Mouse (Mus musculus): ENCODE results near the gene Pptc7. TPM values are rescaled to one million over a fixed set of nuclear protein-coding genes. Genes with fewer than 3 reads are reported as not detected.
A peak's percentile ranks its signal among the peaks of the same experiment; 100 is the strongest.
"Not testable (repeated sequence)": the region's sequence is repeated elsewhere in the genome, so short reads cannot be mapped to it uniquely, and the experiment has no call there.

Pptc7 gene
- polyA plus RNA-seq, 1 experiment from 2014 or later, result 9.9 TPM

DNA sequence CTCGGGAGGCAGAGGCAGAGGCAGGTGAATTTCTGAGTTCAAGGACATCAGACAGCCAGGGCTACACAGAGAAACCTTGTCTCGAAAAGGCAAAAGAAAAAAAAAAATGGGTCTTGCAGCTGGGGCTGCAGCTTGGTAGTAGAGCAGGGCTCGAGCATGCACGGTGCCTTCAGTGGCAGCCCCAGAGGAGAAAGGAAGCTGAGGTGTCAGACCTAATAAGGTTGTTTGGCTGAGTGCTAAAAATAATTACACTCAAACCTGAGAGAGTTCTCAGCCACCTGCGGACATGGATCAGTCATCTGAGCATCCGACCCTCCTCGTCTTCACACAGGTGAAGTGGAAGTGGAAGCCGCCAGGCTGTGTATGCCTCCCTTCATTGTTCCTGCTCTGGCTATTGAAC is 26.5 kb downstream of the Pptc7 start:
- WGBS, result 90% methylated on average over 8 of the region's 8 CpGs
- Histone ChIP-seq H3K27me3 (no peaks in the 10 kb centered on the region), H3K4me1 (no peaks in the 10 kb centered on the region), H3K9ac (replicated peaks) (no peak overlapping the region), H3K4me2 (replicated peaks) (no peak overlapping the region), H3K9me3 (no peaks in the 10 kb centered on the region), H3K4me3 (no peak overlapping the region), H3K36me3 (peaks cover 44% of the 10 kb centered on the region), H3K27ac (replicated peaks) (no peak overlapping the region)
- ATAC-seq (ENCODE audit: low FRiP score, low read depth), result no peak

DNA sequence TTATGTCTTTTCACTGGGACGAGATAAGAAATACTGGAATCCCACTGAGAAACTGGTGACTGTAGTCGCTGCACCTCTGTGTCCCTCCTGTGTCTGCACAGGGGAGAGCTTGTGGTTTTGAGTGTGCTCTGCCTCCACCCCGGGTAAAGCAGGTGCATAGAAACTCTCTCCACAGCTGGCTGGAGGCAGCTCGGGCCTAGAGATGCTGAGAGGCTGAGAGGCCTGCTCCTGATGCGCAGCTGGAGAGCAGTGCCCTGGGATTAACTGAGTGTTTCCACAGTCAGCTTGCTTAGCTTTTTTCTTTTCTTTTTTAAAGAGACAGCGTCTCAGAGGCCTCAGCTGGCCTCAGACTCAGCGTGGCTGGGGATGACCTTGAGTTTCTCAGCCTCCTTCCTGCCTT is 27.5 kb downstream of the Pptc7 start:
- H3K27ac ChIP-seq (replicated peaks), result peak overlapping the region; percentile 39; the same call in 1 of the 2 replicates

DNA sequence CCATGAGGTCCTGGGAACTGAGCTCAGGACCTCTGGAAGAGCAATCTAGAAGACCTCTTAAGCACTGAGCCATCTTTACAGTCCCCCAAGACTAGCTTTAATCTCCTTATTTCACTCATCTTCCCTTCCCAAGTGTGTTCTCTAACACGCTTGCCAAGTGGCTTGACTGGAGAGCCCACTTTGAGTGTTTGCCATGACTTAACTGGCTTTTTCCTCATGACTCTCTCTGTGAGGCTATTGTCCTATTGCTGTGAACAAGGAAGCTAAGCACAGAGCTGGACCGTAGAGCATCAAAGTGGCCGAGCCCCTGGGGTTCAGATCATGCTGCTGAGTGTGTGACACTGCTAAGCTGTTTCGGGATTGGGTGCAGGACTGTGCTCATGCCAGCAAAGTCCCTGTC is 28.2 kb downstream of the Pptc7 start:
- no peak overlapping the region for H3K4me2 ChIP-seq (replicated peaks)
- H3K9ac ChIP-seq (replicated peaks), result no peak overlapping the region
- H3K36me3 ChIP-seq, result peaks cover 44% of the 10 kb centered on the region
- H3K27me3 ChIP-seq, result no peaks in the 10 kb centered on the region
- no peaks in the 10 kb centered on the region for H3K9me3 ChIP-seq
- no peaks in the 10 kb centered on the region for H3K4me1 ChIP-seq
- no peak overlapping the region for H3K4me3 ChIP-seq
- H3K27ac ChIP-seq (replicated peaks), result 0 out of 2 replicates have a peak overlapping the region, but pooled peaks have one; percentile 39
- WGBS, result 83% methylated on average over 4 of the region's 4 CpGs
- ATAC-seq (ENCODE audit: low FRiP score, low read depth), result no peak

More for the DNA sequence above, 27.5 kb downstream of the Pptc7 start:
- Histone ChIP-seq H3K27me3 (no peaks in the 10 kb centered on the region), H3K36me3 (peaks cover 44% of the 10 kb centered on the region), H3K4me2 (replicated peaks) (no peak overlapping the region), H3K4me3 (no peak overlapping the region), H3K9ac (replicated peaks) (no peak overlapping the region; the same call in 1 of the 2 replicates), H3K4me1 (no peaks in the 10 kb centered on the region), H3K9me3 (no peaks in the 10 kb centered on the region)
- 52% methylated on average over 7 of the region's 7 CpGs for WGBS
- ATAC-seq (ENCODE audit: low FRiP score, low read depth), result no peak

DNA sequence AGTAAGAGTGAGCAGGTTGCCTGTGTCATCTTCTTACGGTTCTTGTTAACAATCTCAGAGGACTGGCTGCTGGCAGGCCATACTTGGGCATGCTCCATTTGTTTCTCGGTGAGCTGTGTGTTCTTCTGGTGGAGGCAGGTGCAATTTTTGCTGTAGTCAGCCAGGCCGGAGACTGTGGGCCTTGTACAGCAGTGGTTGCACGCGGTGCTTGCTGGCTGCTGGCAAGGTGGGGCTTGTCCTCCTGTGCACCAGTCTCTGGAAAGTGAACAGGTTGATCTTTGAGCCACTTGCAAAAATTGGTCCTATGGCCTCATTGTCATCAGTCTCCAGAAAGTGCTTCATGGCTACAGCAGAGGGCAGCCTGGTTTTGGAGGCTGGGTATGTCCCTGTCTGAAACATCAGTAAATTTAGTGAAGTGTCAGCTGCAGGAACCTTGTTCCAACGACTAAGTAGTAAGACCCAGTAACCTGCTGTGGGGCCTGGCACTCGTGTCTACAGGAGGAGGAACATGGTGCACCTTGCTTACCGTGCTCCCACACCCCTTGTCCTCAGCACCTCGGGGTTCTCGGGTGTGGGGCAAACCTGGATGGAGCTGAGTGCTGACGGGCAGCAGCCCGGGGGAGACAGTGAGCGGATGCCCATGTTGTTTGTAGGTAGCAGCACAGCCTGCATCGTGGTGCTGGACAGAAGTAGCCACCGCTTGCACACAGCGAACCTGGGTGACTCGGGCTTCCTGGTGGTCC is 28.9 kb downstream of the Pptc7 start:
- H3K27ac ChIP-seq (replicated peaks), result no peak overlapping the region
- no peaks in the 10 kb centered on the region for H3K9me3 ChIP-seq
- H3K36me3 ChIP-seq, result peaks cover 44% of the 10 kb centered on the region
- H3K4me1 ChIP-seq, result no peaks in the 10 kb centered on the region
- no peak for ATAC-seq (ENCODE audit: low FRiP score, low read depth)
- no peaks in the 10 kb centered on the region for H3K27me3 ChIP-seq
- H3K9ac ChIP-seq (replicated peaks), result no peak overlapping the region
- WGBS, result 91% methylated on average over 17 of the region's 17 CpGs
- H3K4me2 ChIP-seq (replicated peaks), result no peak overlapping the region
- H3K4me3 ChIP-seq, result no peak overlapping the region

DNA sequence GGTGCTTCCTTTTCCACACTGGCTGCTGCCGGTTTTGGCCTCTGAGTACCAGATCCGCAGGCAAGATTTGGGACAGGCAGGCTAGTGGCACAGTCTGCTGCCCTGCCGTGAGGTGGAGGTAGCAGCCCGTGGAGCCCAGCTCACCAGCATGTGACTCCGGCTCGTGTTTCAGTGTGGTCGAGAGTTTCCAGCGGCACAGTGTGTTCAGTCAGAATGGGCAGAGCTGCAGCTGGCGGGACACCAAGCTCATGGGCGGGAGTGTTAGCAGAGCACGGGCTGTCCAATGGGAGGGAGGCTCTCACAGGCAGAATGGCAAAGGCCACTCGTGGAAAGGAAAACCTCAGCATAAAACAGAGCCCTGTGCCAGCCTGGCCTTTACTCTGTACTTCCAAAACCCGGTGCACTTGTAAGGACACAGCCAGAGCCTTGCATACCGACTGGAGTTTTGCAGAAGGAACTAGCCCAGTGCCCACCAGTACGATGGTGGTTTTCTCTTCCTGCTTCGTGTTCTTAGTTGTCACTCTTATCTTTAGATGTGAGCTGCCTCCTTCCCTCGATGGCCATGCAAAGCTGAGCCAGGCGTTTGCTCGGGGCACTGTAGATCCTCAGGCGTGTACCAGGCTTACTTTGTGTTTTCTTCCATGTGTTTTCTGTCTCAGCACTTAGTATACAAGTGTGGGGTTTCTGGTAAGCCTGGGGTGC is 31.0 kb downstream of the Pptc7 start:
- no peak for ATAC-seq (ENCODE audit: low FRiP score, low read depth)
- 79% methylated on average over 20 of the region's 20 CpGs for WGBS

DNA sequence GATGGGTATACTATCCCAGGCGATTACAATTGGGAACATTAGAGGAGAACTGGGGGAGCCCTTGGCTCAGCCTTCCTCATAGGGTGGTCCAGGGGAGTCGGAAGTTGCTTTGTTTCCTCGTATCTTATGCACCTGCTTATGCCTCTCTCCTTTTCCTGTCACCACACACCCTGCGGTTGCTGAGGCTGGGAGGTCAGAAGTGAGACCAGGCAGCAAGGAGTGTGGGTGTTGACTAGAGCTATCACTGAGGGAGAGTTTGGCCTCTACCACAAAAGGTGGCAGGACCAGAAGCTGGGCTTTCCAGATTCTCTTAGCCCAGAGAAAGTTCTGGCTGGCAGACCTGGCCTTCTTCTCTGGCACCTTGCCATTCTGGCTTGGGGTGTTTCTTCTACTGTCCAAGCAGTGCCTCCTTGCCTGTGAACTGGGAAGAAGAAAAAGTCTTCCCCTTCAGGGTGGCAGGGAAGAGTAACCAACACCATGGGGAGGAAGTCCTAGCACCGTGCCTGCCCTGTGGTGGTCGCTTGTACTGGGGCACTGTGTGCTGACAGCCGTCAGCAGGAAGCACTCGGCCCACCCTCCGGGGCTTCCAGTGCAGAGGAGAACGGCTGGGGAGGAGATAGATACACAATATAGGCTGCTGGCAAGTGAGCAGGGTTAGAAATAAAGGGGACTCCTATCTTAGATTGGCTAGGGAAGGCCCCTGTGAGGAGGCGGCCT is 33.3 kb downstream of the Pptc7 start:
- H3K4me1 ChIP-seq, result no peaks in the 10 kb centered on the region
- no peaks in the 10 kb centered on the region for H3K27me3 ChIP-seq
- H3K27ac ChIP-seq (replicated peaks), result no peak overlapping the region
- 80% methylated on average over 11 of the region's 11 CpGs for WGBS
- ATAC-seq (ENCODE audit: low FRiP score, low read depth), result no peak
- no peak overlapping the region for H3K9ac ChIP-seq (replicated peaks)
- H3K9me3 ChIP-seq, result no peaks in the 10 kb centered on the region
- peaks cover 53% of the 10 kb centered on the region for H3K36me3 ChIP-seq
- H3K4me2 ChIP-seq (replicated peaks), result no peak overlapping the region
- no peak overlapping the region for H3K4me3 ChIP-seq

More for the DNA sequence above, 31.0 kb downstream of the Pptc7 start:
- no peak overlapping the region for H3K4me3 ChIP-seq
- H3K9ac ChIP-seq (replicated peaks), result no peak overlapping the region
- H3K27ac ChIP-seq (replicated peaks), result no peak overlapping the region
- H3K27me3 ChIP-seq, result no peaks in the 10 kb centered on the region
- no peaks in the 10 kb centered on the region for H3K9me3 ChIP-seq
- H3K4me2 ChIP-seq (replicated peaks), result no peak overlapping the region
- no peaks in the 10 kb centered on the region for H3K4me1 ChIP-seq
- peaks cover 48% of the 10 kb centered on the region for H3K36me3 ChIP-seq

DNA sequence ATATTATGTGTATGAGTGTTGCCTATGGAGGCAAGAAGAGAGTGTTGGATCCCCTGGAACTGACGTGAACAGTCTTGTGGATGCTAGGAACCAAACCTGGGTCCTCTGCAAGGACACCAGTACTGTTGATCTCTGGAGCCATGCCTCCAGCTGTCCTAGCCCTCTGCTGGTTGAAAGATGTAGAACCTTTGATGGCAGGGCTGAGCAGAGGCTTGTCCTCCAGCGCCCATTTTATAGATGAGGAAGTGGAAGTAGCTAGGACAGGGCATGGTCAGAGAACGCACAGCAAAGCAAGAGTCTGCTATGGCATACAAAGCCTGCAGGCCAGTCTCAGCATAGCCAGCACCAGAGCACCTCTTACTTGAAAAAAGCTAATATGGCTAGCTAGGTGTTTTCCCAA is 33.9 kb downstream of the Pptc7 start:
- Histone ChIP-seq H3K9me3 (no peaks in the 10 kb centered on the region), H3K27ac (replicated peaks) (no peak overlapping the region), H3K4me1 (no peaks in the 10 kb centered on the region), H3K36me3 (peaks cover 52% of the 10 kb centered on the region), H3K27me3 (no peaks in the 10 kb centered on the region), H3K9ac (replicated peaks) (no peak overlapping the region), H3K4me2 (replicated peaks) (no peak overlapping the region), H3K4me3 (no peak overlapping the region)
- 80% methylated on average over 3 of the region's 3 CpGs for WGBS
- ATAC-seq (ENCODE audit: low FRiP score, low read depth), result no peak

DNA sequence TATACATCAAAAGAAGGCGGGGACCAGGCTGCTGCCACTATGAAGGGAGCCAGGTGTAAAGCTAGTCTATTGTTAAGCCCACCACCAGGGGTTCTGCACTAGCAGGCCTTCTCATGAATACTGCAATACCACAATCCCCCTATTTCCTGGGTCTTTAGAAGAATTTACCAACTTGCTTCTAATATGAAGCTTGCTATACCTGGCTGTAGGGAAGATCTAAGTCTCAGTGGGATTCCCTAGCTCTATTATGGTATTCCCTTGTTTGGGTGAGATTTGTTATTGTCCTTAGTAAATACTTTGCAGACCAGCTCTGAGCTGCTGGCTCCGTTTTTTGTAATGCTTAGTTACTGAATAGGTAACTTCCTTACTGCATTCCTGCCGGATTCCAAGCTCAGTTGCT is 34.8 kb downstream of the Pptc7 start:
- not testable (repeated sequence) for H3K9ac ChIP-seq (replicated peaks); H3K4me3 ChIP-seq; H3K4me2 ChIP-seq (replicated peaks); H3K27me3 ChIP-seq; H3K4me1 ChIP-seq; H3K9me3 ChIP-seq; H3K27ac ChIP-seq (replicated peaks); ATAC-seq (ENCODE audit: low FRiP score, low read depth)
- WGBS, result 77% methylated on average over 3 of the region's 3 CpGs
- H3K36me3 ChIP-seq, result peaks cover 44% of the 10 kb centered on the region

DNA sequence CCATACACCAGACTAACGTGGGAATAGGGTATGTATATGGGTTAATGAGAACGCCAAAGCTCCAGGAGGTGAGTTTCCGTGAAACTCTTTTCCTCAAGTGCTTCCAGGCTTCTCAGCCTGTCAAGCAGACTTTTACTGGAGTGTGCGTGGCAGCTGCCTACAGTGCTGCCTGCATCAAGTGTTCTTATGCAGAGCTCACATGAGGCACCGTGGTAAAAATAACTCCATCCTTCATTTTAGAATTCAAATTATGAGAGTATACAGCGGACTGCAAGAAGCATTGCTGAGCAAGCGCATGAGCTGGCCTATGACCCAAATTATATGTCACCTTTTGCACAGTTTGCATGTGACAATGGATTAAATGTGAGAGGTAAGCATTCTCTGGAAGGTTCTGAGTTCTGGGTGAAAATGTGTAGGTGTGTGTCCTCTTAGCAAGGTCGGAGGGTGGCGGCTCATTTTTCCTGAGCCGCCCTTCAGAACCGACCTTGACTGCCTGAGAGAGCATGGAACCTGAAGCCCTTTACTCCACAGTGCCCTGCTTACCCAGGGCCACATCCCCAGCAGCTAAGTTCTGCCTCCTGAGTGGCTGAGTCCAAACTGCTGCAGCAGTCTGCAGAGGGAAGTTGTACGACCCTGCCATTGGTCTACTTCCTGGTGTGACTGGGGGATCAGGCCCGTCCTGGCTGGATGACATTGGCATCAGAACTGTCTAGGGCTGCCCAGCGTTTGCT is 35.5 kb downstream of the Pptc7 start:
- H3K4me1 ChIP-seq, result no peaks in the 10 kb centered on the region
- no peak overlapping the region for H3K27ac ChIP-seq (replicated peaks)
- no peak overlapping the region for H3K9ac ChIP-seq (replicated peaks)
- H3K36me3 ChIP-seq, result peaks cover 45% of the 10 kb centered on the region
- H3K27me3 ChIP-seq, result no peaks in the 10 kb centered on the region
- no peak overlapping the region for H3K4me2 ChIP-seq (replicated peaks)
- 86% methylated on average over 14 of the region's 14 CpGs for WGBS
- no peaks in the 10 kb centered on the region for H3K9me3 ChIP-seq
- ATAC-seq (ENCODE audit: low FRiP score, low read depth), result no peak
- H3K4me3 ChIP-seq, result no peak overlapping the region

DNA sequence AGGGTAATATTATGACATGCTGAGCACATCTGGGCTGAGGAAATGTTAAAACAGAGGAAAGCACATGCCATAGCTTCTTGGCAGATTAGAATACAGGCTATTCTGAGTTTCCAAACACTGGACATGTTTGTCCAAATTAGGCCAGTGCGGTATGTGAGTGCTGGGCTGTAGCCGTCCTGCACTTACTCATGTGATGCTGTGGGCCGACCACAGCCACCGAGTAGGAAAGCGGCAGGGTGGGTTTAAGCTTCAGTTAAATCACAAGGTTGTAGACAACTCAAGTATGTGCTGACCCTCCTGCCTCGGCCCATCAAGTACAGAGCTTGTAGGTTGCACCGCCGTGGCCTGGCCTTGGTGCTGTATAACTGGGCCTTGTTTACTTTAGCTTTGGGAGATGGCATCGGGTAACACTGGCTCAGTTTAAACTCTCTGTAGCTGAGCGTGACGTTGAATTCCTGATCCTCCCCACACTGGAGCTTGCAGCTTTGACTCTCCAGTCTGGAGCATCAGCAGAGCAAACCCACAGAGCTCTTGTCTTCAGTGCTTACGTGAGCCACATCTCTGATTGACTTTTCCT is 36.1 kb downstream of the Pptc7 start:
- Histone ChIP-seq H3K4me1 (no peaks in the 10 kb centered on the region), H3K4me3 (no peak overlapping the region), H3K9ac (replicated peaks) (no peak overlapping the region), H3K4me2 (replicated peaks) (no peak overlapping the region), H3K9me3 (no peaks in the 10 kb centered on the region), H3K27me3 (no peaks in the 10 kb centered on the region), H3K36me3 (peaks cover 47% of the 10 kb centered on the region), H3K27ac (replicated peaks) (no peak overlapping the region)
- WGBS, result 82% methylated on average over 12 of the region's 12 CpGs
- ATAC-seq (ENCODE audit: low FRiP score, low read depth), result no peak

DNA sequence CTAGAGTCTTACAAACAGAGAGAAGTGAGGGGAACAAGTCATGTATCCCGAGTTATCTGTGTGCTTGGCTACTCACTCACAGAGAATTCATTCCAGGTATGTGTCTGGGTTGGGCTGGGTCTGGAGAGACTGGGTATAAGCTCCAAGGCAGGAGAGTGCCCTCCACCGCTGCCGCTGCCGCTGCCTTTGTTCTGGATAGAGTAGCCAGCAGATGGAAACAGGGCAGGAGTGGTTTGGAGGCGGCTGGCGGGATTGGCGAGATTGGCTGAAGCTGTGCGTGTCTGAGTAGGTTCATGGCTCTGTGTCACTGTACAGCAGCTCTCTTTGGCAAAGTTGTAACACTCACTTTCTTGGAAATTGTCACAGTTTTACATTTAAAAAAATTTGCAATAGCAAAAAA is 39.4 kb downstream of the Pptc7 start:
- H3K36me3 ChIP-seq, result peaks cover 55% of the 10 kb centered on the region
- H3K27me3 ChIP-seq, result no peaks in the 10 kb centered on the region
- H3K9me3 ChIP-seq, result no peaks in the 10 kb centered on the region
- 70% methylated on average over 8 of the region's 8 CpGs for WGBS
- H3K27ac ChIP-seq (replicated peaks), result no peak overlapping the region
- H3K4me3 ChIP-seq, result no peak overlapping the region
- H3K4me1 ChIP-seq, result no peaks in the 10 kb centered on the region
- H3K4me2 ChIP-seq (replicated peaks), result no peak overlapping the region
- no peak overlapping the region for H3K9ac ChIP-seq (replicated peaks)
- no peak for ATAC-seq (ENCODE audit: low FRiP score, low read depth)

All from midbrain, embryonic 12.5 days (tissue).